Mouse (Mus musculus) ES-Bruce4 (cell line): Measurements from ENCODE around the gene Ldlrad3. TPM values are rescaled to one million over a fixed set of nuclear protein-coding genes. Genes with fewer than 3 reads are reported as not detected.

Experiments
- H3K27ac ChIP-seq: 2 replicates; pipeline ENCODE4 v1.5.1; 2012; ENCODE audit warnings: low read length, inconsistent platforms; ENCODE audit not compliant: insufficient read depth
- H3K27me3 ChIP-seq: 2 replicates; pipeline ENCODE4 v1.6.1; 2012; ENCODE audit warnings: mild to moderate bottlenecking, low read length, inconsistent platforms; ENCODE audit not compliant: control insufficient read depth, poor library complexity, insufficient read depth, severe bottlenecking
- H3K36me3 ChIP-seq: 2 replicates; pipeline ENCODE4 v1.6.1; 2012; ENCODE audit warnings: inconsistent platforms, mild to moderate bottlenecking, low read length, moderate library complexity; ENCODE audit not compliant: control insufficient read depth, poor library complexity, insufficient read depth, severe bottlenecking
- H3K4me1 ChIP-seq: one replicate; pipeline ENCODE4 v1.8.1; 2011; ENCODE audit warnings: low read length; ENCODE audit not compliant: control insufficient read depth, insufficient read depth
- H3K4me3 ChIP-seq: 2 replicates; pipeline ENCODE4 v1.5.1; 2011; ENCODE audit warnings: low read depth, mild to moderate bottlenecking, low read length
- H3K9ac ChIP-seq: 2 replicates; pipeline ENCODE4 v1.6.1; 2012; ENCODE audit warnings: low read depth, mild to moderate bottlenecking, inconsistent platforms; ENCODE audit not compliant: poor library complexity, severe bottlenecking
- H3K9me3 ChIP-seq: replicated peaks from 2 replicates; pipeline ENCODE4 v1.6.1; 2012; ENCODE audit warnings: mild to moderate bottlenecking, low read length, inconsistent platforms; ENCODE audit not compliant: control insufficient read depth, poor library complexity, insufficient read depth, severe bottlenecking
- CTCF ChIP-seq: IDR thresholded peaks from one replicate; pipeline ENCODE4 v1.8.1; 2011; ENCODE audit warnings: low read depth, low read length
- EP300 ChIP-seq: IDR thresholded peaks from 2 replicates; pipeline ENCODE4 v1.6.1; 2011; ENCODE audit warnings: low read depth, low read length; ENCODE audit not compliant: insufficient read depth
- POLR2A ChIP-seq: IDR thresholded peaks from one replicate; pipeline ENCODE4 v1.8.1; 2011; ENCODE audit warnings: low read length; ENCODE audit not compliant: insufficient read depth
- polyA plus RNA-seq: library from polyadenylated mRNA; stranded (reverse); fragments of >200 nt; gene quantifications from 2 replicates; pipeline ENCODE4 v1.2.4, GENCODE M21; 2011; ENCODE audit warnings: low read depth; ENCODE audit not compliant: missing spikeins, insufficient read depth, insufficient read length

Ldlrad3 gene
- polyA plus RNA-seq, result 14.9 and 15.7 TPM in 2 replicates

DNA sequence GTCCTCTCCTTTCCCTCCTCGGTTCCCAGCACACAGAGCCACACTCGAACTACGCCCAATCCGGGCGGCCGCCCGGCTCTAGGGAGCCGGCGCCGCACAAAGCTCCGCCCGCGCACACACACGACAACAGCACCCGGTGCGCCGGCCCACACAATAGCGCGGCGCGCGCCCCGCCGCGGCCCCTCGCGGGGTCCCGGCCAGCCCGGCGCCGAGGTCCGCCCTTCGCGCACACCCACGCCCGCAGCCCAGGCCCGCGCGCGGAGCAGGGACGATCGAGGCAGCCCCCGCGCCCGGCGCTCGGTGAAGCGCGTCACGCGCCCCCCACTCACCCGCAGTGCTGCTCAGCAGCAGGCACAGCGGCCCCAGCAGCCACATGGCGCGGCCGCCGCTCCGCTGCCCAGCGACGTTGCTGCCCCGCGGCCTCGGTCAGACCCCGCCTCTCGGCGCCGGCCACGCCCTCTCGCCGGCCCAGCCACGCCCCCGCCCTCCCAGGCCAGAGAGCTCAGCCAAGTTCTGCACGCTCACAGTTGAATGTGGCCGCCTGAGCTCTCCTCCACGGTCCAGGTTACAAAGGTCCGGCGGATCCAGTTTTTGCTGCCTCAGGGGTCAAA lies at the start of gene Ldlrad3:
Gene Ldlrad3, minus strand, starts transcription at position 435 of the 611 bp plus-strand sequence.
- H3K4me1 ChIP-seq, result no peaks in the 10 kb centered on the region
- H3K4me3 ChIP-seq, result peak within 1 kb of the TSS; percentile 99
- no peaks in the 10 kb centered on the region for H3K36me3 ChIP-seq
- H3K27ac ChIP-seq, result no peak within 1 kb of the TSS
- no peaks in the 10 kb centered on the region for H3K9me3 ChIP-seq
- TF ChIP-seq EP300 (no peak), POLR2A (peak; percentile 29)
- H3K9ac ChIP-seq, result peak within 1 kb of the TSS; percentile 95
- no peaks in the 10 kb centered on the region for H3K27me3 ChIP-seq

DNA sequence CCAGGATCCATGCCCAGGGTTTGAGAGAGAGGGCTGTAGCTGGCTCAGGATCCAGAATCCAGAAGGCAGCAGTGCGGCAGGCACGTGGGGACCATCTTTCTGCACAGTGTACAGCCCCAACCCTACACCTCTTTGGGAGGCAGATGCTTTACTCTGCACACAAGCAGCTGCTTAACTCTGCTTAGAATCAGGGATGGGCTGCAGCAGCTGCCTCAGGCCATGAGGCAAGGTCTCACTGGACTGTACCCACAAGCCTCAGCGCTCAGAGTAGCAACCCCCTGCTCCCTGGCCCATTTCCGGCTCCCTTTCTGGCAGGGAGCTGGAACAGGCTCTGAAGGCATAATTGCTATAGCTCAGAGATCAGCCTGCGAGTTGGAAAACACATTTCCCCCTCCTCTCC lies 45.3 kb upstream of the Ldlrad3 start:
- no peak overlapping the region for H3K9ac ChIP-seq
- H3K4me3 ChIP-seq, result no peak overlapping the region
- no peaks in the 10 kb centered on the region for H3K4me1 ChIP-seq

DNA sequence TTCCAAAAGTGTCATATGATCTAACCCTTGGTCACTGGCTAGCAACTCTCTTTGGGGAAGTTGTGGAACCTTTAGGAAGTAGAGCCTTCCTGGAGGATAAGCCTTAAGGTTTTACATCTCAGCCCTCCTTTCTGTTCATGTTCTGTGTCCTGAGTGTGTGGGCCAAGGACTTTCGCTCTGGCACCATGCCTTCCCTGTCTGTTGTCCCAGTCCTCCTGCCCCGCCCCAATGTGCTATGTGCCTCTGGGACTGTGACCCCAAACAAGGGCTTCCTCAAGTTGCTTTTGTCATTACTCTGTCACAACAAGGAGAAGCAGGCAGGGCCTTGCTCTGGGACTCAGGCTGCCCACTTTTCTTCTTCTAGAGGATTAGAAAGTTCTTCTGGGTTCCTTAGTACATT lies 42.9 kb upstream of the Ldlrad3 start:
- Histone ChIP-seq H3K9ac (no peak overlapping the region), H3K4me3 (no peak overlapping the region), H3K27ac (no peak overlapping the region), H3K36me3 (no peaks in the 10 kb centered on the region), H3K27me3 (0 out of 2 replicates have a peak, but pooled peaks cover 2% of the 10 kb centered on the region), H3K9me3 (no peaks in the 10 kb centered on the region; the same call in 1 of the 2 replicates), H3K4me1 (no peaks in the 10 kb centered on the region)
- TF ChIP-seq EP300 (no peak), CTCF (no peak), POLR2A (no peak)

More for the DNA sequence above, 45.3 kb upstream of the Ldlrad3 start:
- TF ChIP-seq POLR2A (no peak), EP300 (no peak), CTCF (no peak)
- H3K9me3 ChIP-seq, result no peaks in the 10 kb centered on the region; the same call in 1 of the 2 replicates
- 0 out of 2 replicates have a peak, but pooled peaks cover 2% of the 10 kb centered on the region for H3K27me3 ChIP-seq
- H3K36me3 ChIP-seq, result no peaks in the 10 kb centered on the region
- no peak overlapping the region for H3K27ac ChIP-seq

DNA sequence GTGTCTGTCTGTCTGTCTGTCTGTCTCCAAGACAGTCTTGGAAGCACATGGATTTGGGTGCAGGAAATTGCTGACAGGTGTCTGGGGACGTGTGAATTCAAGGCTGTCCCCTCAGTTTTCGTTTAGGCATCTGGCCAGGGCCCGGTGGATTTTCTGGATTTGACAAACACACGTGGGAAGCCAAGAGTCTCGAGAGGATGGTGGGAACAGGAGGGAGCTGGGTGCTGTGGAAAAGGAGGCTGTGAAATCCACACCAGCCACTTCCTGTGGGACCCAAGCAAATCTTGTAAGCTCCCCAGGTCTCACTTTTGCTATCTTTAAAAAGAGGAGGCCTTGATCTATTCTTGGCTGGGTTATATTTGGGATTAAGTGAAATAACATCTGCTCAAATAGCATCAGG lies 42.1 kb upstream of the Ldlrad3 start:
- Histone ChIP-seq H3K9me3 (no peaks in the 10 kb centered on the region; the same call in 1 of the 2 replicates), H3K27me3 (0 out of 2 replicates have a peak, but pooled peaks cover 2% of the 10 kb centered on the region), H3K36me3 (no peaks in the 10 kb centered on the region), H3K4me1 (no peaks in the 10 kb centered on the region), H3K4me3 (no peak overlapping the region), H3K27ac (no peak overlapping the region), H3K9ac (no peak overlapping the region)
- TF ChIP-seq POLR2A (no peak), CTCF (no peak), EP300 (no peak)

DNA sequence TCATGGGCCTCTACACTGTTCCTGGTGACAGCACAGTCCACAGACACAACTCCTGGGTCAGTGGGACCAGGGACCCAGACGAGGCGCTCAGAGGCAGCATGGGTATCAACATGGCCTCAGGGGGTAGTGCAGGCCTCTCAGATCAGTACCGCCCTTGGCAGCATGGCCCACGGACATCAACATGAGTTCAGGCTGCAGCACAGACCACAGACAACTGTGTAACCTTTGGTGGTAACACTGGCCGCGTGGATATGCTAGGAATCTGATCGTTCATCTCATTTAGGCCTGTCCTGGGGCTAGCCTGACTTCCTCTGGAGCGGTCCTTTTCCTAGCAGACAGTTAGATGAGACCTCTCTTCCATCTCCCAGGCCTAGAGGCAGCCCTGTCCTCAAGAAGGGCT lies 41.7 kb upstream of the Ldlrad3 start:
- Histone ChIP-seq H3K9ac (no peak overlapping the region), H3K27me3 (0 out of 2 replicates have a peak, but pooled peaks cover 2% of the 10 kb centered on the region), H3K4me3 (no peak overlapping the region), H3K27ac (no peak overlapping the region), H3K4me1 (no peaks in the 10 kb centered on the region), H3K36me3 (no peaks in the 10 kb centered on the region), H3K9me3 (no peaks in the 10 kb centered on the region; the same call in 1 of the 2 replicates)
- TF ChIP-seq POLR2A (no peak), CTCF (no peak)

DNA sequence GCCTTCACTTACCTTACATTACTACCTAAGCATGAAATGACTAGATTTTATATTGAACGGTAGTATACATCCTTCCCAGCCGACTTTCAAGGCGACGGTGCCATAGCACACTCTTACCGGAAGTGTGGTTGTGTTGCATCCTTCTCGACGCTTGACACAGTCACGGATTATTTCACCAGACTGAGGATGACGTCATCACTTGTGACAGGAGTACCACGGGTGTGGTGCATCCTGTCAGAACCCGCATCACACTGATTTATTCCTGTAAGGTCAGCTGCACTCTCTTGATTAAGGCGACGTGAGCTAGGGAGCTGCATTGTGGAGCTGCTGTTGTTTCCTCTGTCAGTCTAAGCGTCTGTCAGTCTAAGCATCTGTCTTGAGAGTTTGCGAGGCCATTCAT lies 40.1 kb upstream of the Ldlrad3 start:
- no peaks in the 10 kb centered on the region for H3K36me3 ChIP-seq
- no peaks in the 10 kb centered on the region for H3K4me1 ChIP-seq
- H3K9me3 ChIP-seq, result no peaks in the 10 kb centered on the region; the same call in 1 of the 2 replicates
- no peak overlapping the region for H3K9ac ChIP-seq
- no peak overlapping the region for H3K4me3 ChIP-seq
- TF ChIP-seq POLR2A (no peak), EP300 (no peak), CTCF (no peak)
- H3K27me3 ChIP-seq, result no peaks in the 10 kb centered on the region
- no peak overlapping the region for H3K27ac ChIP-seq
